Mouse (Mus musculus): ENCODE results near the gene Prr36.

- TF ChIP-seq CTCF (IDR thresholded peaks at IDR 0.05; ENCODE audit: low read depth, low read length) (no peak), POLR2A (IDR thresholded peaks at IDR 0.05; ENCODE audit: insufficient read depth, low read length) (no peak)
Observed at GRCm38 (mm10) chr8:4258678-4259077, 41.4 kb upstream of the Prr36 start.
